Mouse (Mus musculus): ENCODE measurements at regions not wholly inside any gene's neighbourhood (a gene's known extent, or its start where the extent isn't known, plus 50 kb on each side); places are given as distances from the start of the nearest gene placed in this dataset.

- no peak for DNase-seq
Observed at GRCm38 (mm10) chr11:24391385-24391784, 313.5 kb downstream of the Bcl11a start.

- DNase-seq: no peak
Observed at GRCm38 (mm10) chr11:24395478-24395877, 317.6 kb downstream of the Bcl11a start.

- no peak for DNase-seq
Observed at GRCm38 (mm10) chr11:24396911-24397310, 319.1 kb downstream of the Bcl11a start.

GRCm38 (mm10) chr11:24397710-24398109 lies 319.9 kb downstream of the Bcl11a start:
- no peak for DNase-seq

- no peak for DNase-seq
Observed at GRCm38 (mm10) chr11:24401151-24401550, 323.3 kb downstream of the Bcl11a start.

- no peak for DNase-seq
Observed at GRCm38 (mm10) chr11:24402127-24402526, 324.3 kb downstream of the Bcl11a start.

- DNase-seq: peak; percentile 10
Observed at GRCm38 (mm10) chr11:24414804-24415203, 336.9 kb downstream of the Bcl11a start.

- DNase-seq: no peak
Observed at GRCm38 (mm10) chr11:24422066-24422775, 344.4 kb downstream of the Bcl11a start.

GRCm38 (mm10) chr11:24423278-24423677 lies 345.4 kb downstream of the Bcl11a start:
- DNase-seq: no peak

- DNase-seq: no peak
Observed at GRCm38 (mm10) chr11:24426995-24427883, 349.4 kb downstream of the Bcl11a start.

GRCm38 (mm10) chr11:24448608-24449007 lies 370.8 kb downstream of the Bcl11a start:
- DNase-seq: no peak

GRCm38 (mm10) chr11:24452267-24452666 lies 374.4 kb downstream of the Bcl11a start:
- no peak for DNase-seq

GRCm38 (mm10) chr11:24464642-24465041 lies 386.8 kb downstream of the Bcl11a start:
- no peak for DNase-seq

- DNase-seq: no peak
Observed at GRCm38 (mm10) chr11:24467458-24467857, 389.6 kb downstream of the Bcl11a start.

- no peak for DNase-seq
Observed at GRCm38 (mm10) chr11:24470469-24470868, 392.6 kb downstream of the Bcl11a start.

- no peak for DNase-seq
Observed at GRCm38 (mm10) chr11:24472617-24473367, 394.9 kb downstream of the Bcl11a start.

GRCm38 (mm10) chr11:24473368-24474010 lies 395.6 kb downstream of the Bcl11a start:
- DNase-seq: no peak

GRCm38 (mm10) chr11:24502722-24503424 lies 425.0 kb downstream of the Bcl11a start:
- no peak for DNase-seq

GRCm38 (mm10) chr11:24515568-24515967 lies 437.7 kb downstream of the Bcl11a start:
- no peak for DNase-seq

- no peak for DNase-seq
Observed at GRCm38 (mm10) chr11:24535462-24535861, 457.6 kb downstream of the Bcl11a start.

- DNase-seq: no peak
Observed at GRCm38 (mm10) chr11:24537721-24538120, 459.9 kb downstream of the Bcl11a start.

GRCm38 (mm10) chr11:24569655-24570054 lies 491.8 kb downstream of the Bcl11a start:
- no peak for DNase-seq

Measured in kidney, postnatal 14 days (tissue).